Mouse (Mus musculus): ENCODE data around the gene Tpr.

Tpr gene

GRCm38 (mm10) chr1:150392638-150393487 is at the start of gene Tpr, which contains the start of gene Odr4:
Gene Tpr, plus strand, starts transcription at chr1:150392838.
Gene Odr4, minus strand, starts transcription at chr1:150393080.
- peak; percentile 94 to 98 for DNase-seq (ENCODE audit: low spot score in 2 of 2)

- DNase-seq (ENCODE audit: low spot score in 2 of 2): no peak
Measured at GRCm38 (mm10) chr1:150360864-150361263, 31.8 kb upstream of the Tpr start.

GRCm38 (mm10) chr1:150372895-150373294 is 19.7 kb upstream of the Tpr start:
- DNase-seq (ENCODE audit: low spot score in 2 of 2): no peak

GRCm38 (mm10) chr1:150374247-150374646 is 18.4 kb upstream of the Tpr start:
- no peak for DNase-seq (ENCODE audit: low spot score in 2 of 2)

GRCm38 (mm10) chr1:150384138-150384537 is 8.5 kb upstream of the Tpr start:
- DNase-seq (ENCODE audit: low spot score in 2 of 2): no peak

- DNase-seq (ENCODE audit: low spot score in 2 of 2): peak; percentile 28 to 64
Measured at GRCm38 (mm10) chr1:150387572-150387971, 5.1 kb upstream of the Tpr start.

- DNase-seq (ENCODE audit: low spot score in 2 of 2): no peak
Measured at GRCm38 (mm10) chr1:150389390-150390129, 3.1 kb upstream of the Tpr start.

- DNase-seq (ENCODE audit: low spot score in 2 of 2): no peak
Measured at GRCm38 (mm10) chr1:150391931-150392637, 554 bp upstream of the Tpr start.

GRCm38 (mm10) chr1:150393488-150393852 is 832 bp downstream of the Tpr start:
- no peak for DNase-seq (ENCODE audit: low spot score in 2 of 2)

GRCm38 (mm10) chr1:150396001-150396400 is 3.4 kb downstream of the Tpr start:
- no peak for DNase-seq (ENCODE audit: low spot score in 2 of 2)

- no peak for DNase-seq (ENCODE audit: low spot score in 2 of 2)
Measured at GRCm38 (mm10) chr1:150403914-150404313, 11.3 kb downstream of the Tpr start.

- no peak for DNase-seq (ENCODE audit: low spot score in 2 of 2)
Measured at GRCm38 (mm10) chr1:150404555-150404954, 11.9 kb downstream of the Tpr start.

GRCm38 (mm10) chr1:150407285-150407684 is 14.6 kb downstream of the Tpr start:
- DNase-seq (ENCODE audit: low spot score in 2 of 2): no peak

- no peak for DNase-seq (ENCODE audit: low spot score in 2 of 2)
Measured at GRCm38 (mm10) chr1:150409996-150410395, 17.4 kb downstream of the Tpr start.

- DNase-seq (ENCODE audit: low spot score in 2 of 2): no peak
Measured at GRCm38 (mm10) chr1:150416006-150416405, 23.4 kb downstream of the Tpr start.

GRCm38 (mm10) chr1:150418426-150418825 is 25.8 kb downstream of the Tpr start:
- no peak for DNase-seq (ENCODE audit: low spot score in 2 of 2)

- no peak for DNase-seq (ENCODE audit: low spot score in 2 of 2)
Measured at GRCm38 (mm10) chr1:150425665-150426064, 33.0 kb downstream of the Tpr start.

GRCm38 (mm10) chr1:150426216-150426615 is 33.6 kb downstream of the Tpr start:
- DNase-seq (ENCODE audit: low spot score in 2 of 2): no peak

GRCm38 (mm10) chr1:150438641-150439040 is 46.0 kb downstream of the Tpr start:
- no peak for DNase-seq (ENCODE audit: low spot score in 2 of 2)

- no peak for DNase-seq (ENCODE audit: low spot score in 2 of 2)
Measured at GRCm38 (mm10) chr1:150441731-150442130, 49.1 kb downstream of the Tpr start.

- no peak for DNase-seq (ENCODE audit: low spot score in 2 of 2)
Measured at GRCm38 (mm10) chr1:150458977-150459376, 66.3 kb downstream of the Tpr start.

GRCm38 (mm10) chr1:150459599-150459998 is 67.0 kb downstream of the Tpr start:
- no peak for DNase-seq (ENCODE audit: low spot score in 2 of 2)

Measured in spleen, postnatal 4 days (tissue).